Mouse (Mus musculus) MEL (cell line): ENCODE data around the gene Rnd1.

Experiments
- CHD1 ChIP-seq: IDR thresholded peaks from 2 replicates; pipeline ENCODE4 v1.6.1; 2012; ENCODE audit warnings: low read depth, mild to moderate bottlenecking, inconsistent platforms, low read length, improper control_type of control experiment
- CHD2 ChIP-seq: IDR thresholded peaks from 2 replicates; pipeline ENCODE4 v1.6.1; 2011; ENCODE audit warnings: low read length, improper control_type of control experiment
- CTCF ChIP-seq, 3 experiments: IDR thresholded peaks in 2 of 3; conservative IDR thresholded peaks in 1 of 3; 2 replicates each; pipeline ENCODE4 v1.5.1; 2011 to 2012; ENCODE audit warnings: low read length in 3 of 3, low read depth in 2 of 3, mild to moderate bottlenecking in 2 of 3, improper control_type of control experiment in 1 of 3, inconsistent platforms in 1 of 3, mixed read lengths in 1 of 3, moderate library complexity in 1 of 3; ENCODE audit not compliant: control insufficient read depth in 1 of 3, insufficient read depth in 1 of 3, poor library complexity in 1 of 3, severe bottlenecking in 1 of 3
- E2F4 ChIP-seq: IDR thresholded peaks from 2 replicates; pipeline ENCODE4 v1.6.1; 2011; ENCODE audit warnings: low read depth, low read length, improper control_type of control experiment, borderline replicate concordance
- GATA1 ChIP-seq: IDR thresholded peaks from 2 replicates; pipeline ENCODE4 v1.6.1; 2011; ENCODE audit warnings: low read depth, low read length, improper control_type of control experiment
- MAFK ChIP-seq: IDR thresholded peaks from 2 replicates; pipeline ENCODE4 v1.6.1; 2011; ENCODE audit warnings: low read depth, mild to moderate bottlenecking, low read length, improper control_type of control experiment, borderline replicate concordance
- MAZ ChIP-seq: IDR thresholded peaks from 2 replicates; pipeline ENCODE4 v1.6.1; 2012; ENCODE audit warnings: low read depth, mild to moderate bottlenecking, inconsistent platforms, low read length, improper control_type of control experiment
- MEF2A ChIP-seq: IDR thresholded peaks from 2 replicates; pipeline ENCODE4 v1.6.1; 2014; ENCODE audit warnings: low read depth, mild to moderate bottlenecking, inconsistent platforms, low read length, improper control_type of control experiment; ENCODE audit not compliant: poor library complexity, insufficient replicate concordance, severe bottlenecking; ENCODE audit errors: extremely low read depth
- NRF1 ChIP-seq: IDR thresholded peaks from 2 replicates; pipeline ENCODE4 v1.6.1; 2014; ENCODE audit warnings: low read depth, mild to moderate bottlenecking, inconsistent platforms, low read length, improper control_type of control experiment, moderate library complexity; ENCODE audit not compliant: poor library complexity, insufficient read depth, severe bottlenecking
- POLR2A ChIP-seq, 2 experiments: IDR thresholded peaks; 2 replicates each; pipeline ENCODE4 v1.6.1; 2011 to 2012; ENCODE audit warnings: low read length in 2 of 2, mild to moderate bottlenecking in 2 of 2, control low read depth in 1 of 2, improper control_type of control experiment in 1 of 2, low read depth in 1 of 2, moderate library complexity in 1 of 2; ENCODE audit not compliant: control insufficient read depth in 1 of 2, insufficient read depth in 1 of 2, poor library complexity in 1 of 2
- TCF12 ChIP-seq: IDR thresholded peaks from 2 replicates; pipeline ENCODE4 v1.6.1; 2014; ENCODE audit warnings: low read depth, mild to moderate bottlenecking, inconsistent platforms, low read length, improper control_type of control experiment, moderate library complexity
- ZMIZ1 ChIP-seq: IDR thresholded peaks from 2 replicates; pipeline ENCODE4 v1.6.1; 2012; ENCODE audit warnings: low read depth, mild to moderate bottlenecking, inconsistent platforms, low read length, improper control_type of control experiment, moderate library complexity

DNA sequence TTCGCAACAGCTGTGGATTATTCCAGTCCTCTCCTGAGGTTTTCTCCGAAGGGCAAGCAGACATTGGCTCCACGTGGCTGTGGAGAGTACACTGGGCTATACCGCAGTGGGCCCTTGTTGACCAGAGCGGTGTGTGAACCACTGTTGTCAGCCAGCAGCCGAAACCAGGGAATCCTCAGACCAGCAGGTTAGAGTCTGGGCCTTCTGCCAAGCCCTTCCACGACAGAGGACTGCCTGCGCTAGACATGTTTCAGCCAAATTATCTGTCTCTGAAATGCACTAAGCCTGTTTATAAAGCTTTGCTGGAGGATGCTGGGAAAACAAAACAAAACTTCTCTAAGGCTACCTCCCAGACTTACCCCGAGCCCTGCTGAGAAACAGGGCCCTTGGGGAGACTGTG, 62.7 kb downstream of the Rnd1 start:
- TF ChIP-seq CHD1 (no peak), GATA1 (0 out of 2 replicates have a peak, but pooled peaks have one; percentile 16), CTCF (IDR thresholded peaks at IDR 0.05 in 2 of 3, conservative IDR thresholded peaks at IDR 0.05 in 1 of 3; ENCODE audit: control insufficient read depth in 1 of 3, insufficient read depth in 1 of 3, low read depth in 2 of 3, low read length in 3 of 3, poor library complexity in 1 of 3, severe bottlenecking in 1 of 3) (no peak), MAFK (no peak), MAZ (no peak), E2F4 (no peak), NRF1 (no peak), CHD2 (no peak), MEF2A (no peak), ZMIZ1 (no peak), TCF12 (no peak), POLR2A (IDR thresholded peaks at IDR 0.05; ENCODE audit: control insufficient read depth in 1 of 2, insufficient read depth in 1 of 2, low read depth in 1 of 2, low read length in 2 of 2, poor library complexity in 1 of 2) (no peak)
